Mouse (Mus musculus): ENCODE data around the gene Gucd1. TPM values are rescaled to one million over a fixed set of nuclear protein-coding genes. Genes with fewer than 3 reads are reported as not detected.
"Not testable (repeated sequence)": the region's sequence is repeated elsewhere in the genome, so short reads cannot be mapped to it uniquely, and the experiment has no call there.

The Gucd1 gene
- polyA plus RNA-seq, 1 experiment = 80.5 TPM

DNA sequence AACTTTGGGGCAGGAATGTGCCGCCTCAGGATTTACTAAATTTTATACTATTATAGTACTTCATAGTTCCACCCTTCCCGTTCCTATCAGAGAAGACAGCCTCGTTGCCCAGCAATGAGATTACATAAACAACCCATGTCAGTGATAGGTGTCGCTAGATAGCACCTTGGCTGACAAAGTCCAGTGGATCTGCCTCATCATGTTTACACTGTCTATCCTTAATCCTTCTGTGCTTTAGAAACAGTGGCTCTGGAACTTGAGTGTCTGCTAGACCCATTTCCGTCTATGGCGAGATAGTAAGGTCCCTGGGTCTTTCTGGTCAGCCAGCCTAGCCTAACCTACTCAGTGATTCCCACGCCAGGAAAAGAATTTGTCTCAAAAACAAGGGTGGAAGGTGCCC lies 17.4 kb downstream of the Gucd1 start:
- H3K27ac ChIP-seq (ENCODE audit: control insufficient read depth, insufficient read depth, low read length) = no peak overlapping the region
- 88% methylated on average over 7 of the region's 7 CpGs for WGBS
- no peak overlapping the region for H3K4me3 ChIP-seq (ENCODE audit: control insufficient read depth, insufficient read depth, low read length)
- TF ChIP-seq POLR2A (IDR thresholded peaks at IDR 0.05; ENCODE audit: control insufficient read depth, extremely low read depth, insufficient read depth, low read length, poor library complexity) (no peak), CTCF (IDR thresholded peaks at IDR 0.05; ENCODE audit: borderline replicate concordance, control insufficient read depth, extremely low read depth, insufficient read depth, low read length, poor library complexity) (no peak)
- no peaks in the 10 kb centered on the region for H3K27me3 ChIP-seq (ENCODE audit: control insufficient read depth, insufficient read depth, low read length)
- H3K4me1 ChIP-seq (replicated peaks; ENCODE audit: control insufficient read depth, insufficient read depth, low read length) = no peaks in the 10 kb centered on the region
- no peaks in the 10 kb centered on the region for H3K36me3 ChIP-seq (ENCODE audit: control insufficient read depth, insufficient read depth, low read length)
- no peak for DNase-seq

- H3K4me1 ChIP-seq (replicated peaks; ENCODE audit: control insufficient read depth, insufficient read depth, low read length) = no peaks in the 10 kb centered on the region
- TF ChIP-seq POLR2A (IDR thresholded peaks at IDR 0.05; ENCODE audit: control insufficient read depth, extremely low read depth, insufficient read depth, low read length, poor library complexity) (no peak), CTCF (IDR thresholded peaks at IDR 0.05; ENCODE audit: borderline replicate concordance, control insufficient read depth, extremely low read depth, insufficient read depth, low read length, poor library complexity) (no peak)
- no peaks in the 10 kb centered on the region for H3K36me3 ChIP-seq (ENCODE audit: control insufficient read depth, insufficient read depth, low read length)
- H3K4me3 ChIP-seq (ENCODE audit: control insufficient read depth, insufficient read depth, low read length) = no peak overlapping the region
- no peaks in the 10 kb centered on the region for H3K27me3 ChIP-seq (ENCODE audit: control insufficient read depth, insufficient read depth, low read length)
- DNase-seq = no peak
- WGBS = 71% methylated on average over 3 of the region's 3 CpGs
- no peak overlapping the region for H3K27ac ChIP-seq (ENCODE audit: control insufficient read depth, insufficient read depth, low read length)
These were observed 18.0 kb downstream of the Gucd1 start for GRCm38 (mm10) chr10:75499791-75500190.

- H3K27ac ChIP-seq (ENCODE audit: control insufficient read depth, insufficient read depth, low read length); H3K27me3 ChIP-seq (ENCODE audit: control insufficient read depth, insufficient read depth, low read length); H3K36me3 ChIP-seq (ENCODE audit: control insufficient read depth, insufficient read depth, low read length); DNase-seq; H3K4me1 ChIP-seq (replicated peaks; ENCODE audit: control insufficient read depth, insufficient read depth, low read length); H3K4me3 ChIP-seq (ENCODE audit: control insufficient read depth, insufficient read depth, low read length): not testable (repeated sequence)
- 81% methylated on average over 7 of the region's 7 CpGs for WGBS
These were observed 18.6 kb downstream of the Gucd1 start for GRCm38 (mm10) chr10:75499214-75499613.

DNA sequence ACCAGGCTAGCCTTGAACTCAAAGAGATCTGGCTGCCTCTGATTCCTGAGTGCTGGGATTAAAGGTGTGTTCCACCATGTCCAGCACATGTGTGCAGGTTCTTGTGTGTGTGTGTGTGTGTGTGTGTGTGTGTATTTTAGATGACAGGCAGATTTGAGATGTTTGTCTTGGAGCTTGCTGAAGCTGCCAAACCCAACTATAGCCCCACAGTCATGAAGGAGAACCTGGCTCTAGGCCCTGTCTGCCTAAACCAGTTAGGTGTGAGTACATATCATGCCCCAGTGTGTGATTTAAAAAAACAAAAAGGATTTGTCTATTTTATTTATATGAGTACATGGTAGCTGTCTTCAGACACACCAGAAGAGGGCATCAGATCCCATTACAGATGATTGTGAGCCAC lies 21.9 kb downstream of the Gucd1 start:
- Histone ChIP-seq H3K36me3 (ENCODE audit: control insufficient read depth, insufficient read depth, low read length) (no peaks in the 10 kb centered on the region), H3K4me3 (ENCODE audit: control insufficient read depth, insufficient read depth, low read length) (no peak overlapping the region), H3K4me1 (replicated peaks; ENCODE audit: control insufficient read depth, insufficient read depth, low read length) (peaks cover 2% of the 10 kb centered on the region; the same call in 1 of the 2 replicates), H3K27ac (ENCODE audit: control insufficient read depth, insufficient read depth, low read length) (no peak overlapping the region), H3K27me3 (ENCODE audit: control insufficient read depth, insufficient read depth, low read length) (no peaks in the 10 kb centered on the region)
- no peak for DNase-seq
- TF ChIP-seq POLR2A (IDR thresholded peaks at IDR 0.05; ENCODE audit: control insufficient read depth, extremely low read depth, insufficient read depth, low read length, poor library complexity) (no peak), CTCF (IDR thresholded peaks at IDR 0.05; ENCODE audit: borderline replicate concordance, control insufficient read depth, extremely low read depth, insufficient read depth, low read length, poor library complexity) (no peak)

GRCm38 (mm10) chr10:75495304-75495703 lies 22.5 kb downstream of the Gucd1 start:
- DNase-seq = no peak
- peaks cover 2% of the 10 kb centered on the region; the same call in 1 of the 2 replicates for H3K4me1 ChIP-seq (replicated peaks; ENCODE audit: control insufficient read depth, insufficient read depth, low read length)
- H3K36me3 ChIP-seq (ENCODE audit: control insufficient read depth, insufficient read depth, low read length) = no peaks in the 10 kb centered on the region
- no peaks in the 10 kb centered on the region for H3K27me3 ChIP-seq (ENCODE audit: control insufficient read depth, insufficient read depth, low read length)
- H3K4me3 ChIP-seq (ENCODE audit: control insufficient read depth, insufficient read depth, low read length) = no peak overlapping the region
- TF ChIP-seq CTCF (IDR thresholded peaks at IDR 0.05; ENCODE audit: borderline replicate concordance, control insufficient read depth, extremely low read depth, insufficient read depth, low read length, poor library complexity) (no peak), POLR2A (IDR thresholded peaks at IDR 0.05; ENCODE audit: control insufficient read depth, extremely low read depth, insufficient read depth, low read length, poor library complexity) (no peak)
- 49% methylated on average over 6 of the region's 6 CpGs for WGBS
- no peak overlapping the region for H3K27ac ChIP-seq (ENCODE audit: control insufficient read depth, insufficient read depth, low read length)

- 0% methylated on average over 2 of the region's 2 CpGs for WGBS
- Histone ChIP-seq H3K4me3 (ENCODE audit: control insufficient read depth, insufficient read depth, low read length) (no peak overlapping the region), H3K27me3 (ENCODE audit: control insufficient read depth, insufficient read depth, low read length) (no peaks in the 10 kb centered on the region), H3K27ac (ENCODE audit: control insufficient read depth, insufficient read depth, low read length) (no peak overlapping the region), H3K36me3 (ENCODE audit: control insufficient read depth, insufficient read depth, low read length) (no peaks in the 10 kb centered on the region), H3K4me1 (replicated peaks; ENCODE audit: control insufficient read depth, insufficient read depth, low read length) (peaks cover 2% of the 10 kb centered on the region; the same call in 1 of the 2 replicates)
- no peak for TF ChIP-seq POLR2A (IDR thresholded peaks at IDR 0.05; ENCODE audit: control insufficient read depth, extremely low read depth, insufficient read depth, low read length, poor library complexity)
- no peak for TF ChIP-seq CTCF (IDR thresholded peaks at IDR 0.05; ENCODE audit: borderline replicate concordance, control insufficient read depth, extremely low read depth, insufficient read depth, low read length, poor library complexity)
- peak; percentile 23 for DNase-seq
These were observed 25.9 kb downstream of the Gucd1 start for GRCm38 (mm10) chr10:75491936-75492262.

DNA sequence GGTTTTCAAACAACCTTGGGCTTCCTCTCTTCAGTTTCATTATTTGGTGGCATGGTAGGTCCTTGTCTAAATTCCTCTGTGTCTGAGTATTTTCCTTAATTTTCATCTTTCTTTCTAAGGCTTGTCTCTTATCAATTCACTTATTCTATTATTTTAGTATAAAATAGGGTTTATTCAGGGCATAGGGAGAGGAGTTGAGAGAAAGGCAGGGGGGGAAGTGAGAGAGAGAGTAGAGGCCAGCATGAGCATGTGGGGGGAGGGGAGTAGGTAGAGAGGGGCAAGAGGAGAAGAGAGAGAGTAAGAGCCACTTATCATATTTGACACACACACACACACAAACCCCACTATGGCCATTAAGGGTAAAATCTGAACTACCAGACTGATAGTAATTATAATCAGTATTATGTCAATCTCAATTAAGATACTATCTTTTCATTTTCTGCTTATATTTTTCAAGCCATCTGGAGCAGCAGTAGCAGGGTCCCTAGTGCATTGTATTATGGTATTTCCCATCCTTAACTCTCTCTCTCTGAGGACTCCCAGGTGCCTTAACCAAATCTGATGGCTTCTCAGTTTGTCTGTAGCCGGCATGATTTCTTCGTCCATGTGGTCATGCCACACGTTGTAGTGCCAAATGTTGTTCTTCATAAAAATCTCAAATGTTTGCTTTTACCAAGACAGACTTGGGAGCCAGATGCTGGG lies 26.4 kb downstream of the Gucd1 start:
- TF ChIP-seq POLR2A (IDR thresholded peaks at IDR 0.05; ENCODE audit: control insufficient read depth, extremely low read depth, insufficient read depth, low read length, poor library complexity) (no peak), CTCF (IDR thresholded peaks at IDR 0.05; ENCODE audit: borderline replicate concordance, control insufficient read depth, extremely low read depth, insufficient read depth, low read length, poor library complexity) (no peak)
- WGBS = 18% methylated on average over 3 of the region's 3 CpGs

More for the DNA sequence above, 26.4 kb downstream of the Gucd1 start:
- H3K4me1 ChIP-seq (replicated peaks; ENCODE audit: control insufficient read depth, insufficient read depth, low read length) = peaks cover 2% of the 10 kb centered on the region; the same call in 1 of the 2 replicates
- no peak overlapping the region for H3K27ac ChIP-seq (ENCODE audit: control insufficient read depth, insufficient read depth, low read length)
- H3K4me3 ChIP-seq (ENCODE audit: control insufficient read depth, insufficient read depth, low read length) = no peak overlapping the region
- H3K36me3 ChIP-seq (ENCODE audit: control insufficient read depth, insufficient read depth, low read length) = no peaks in the 10 kb centered on the region
- no peaks in the 10 kb centered on the region for H3K27me3 ChIP-seq (ENCODE audit: control insufficient read depth, insufficient read depth, low read length)
- no peak for DNase-seq
